Mouse (Mus musculus): ENCODE measurements around the gene Efna2.

DNA sequence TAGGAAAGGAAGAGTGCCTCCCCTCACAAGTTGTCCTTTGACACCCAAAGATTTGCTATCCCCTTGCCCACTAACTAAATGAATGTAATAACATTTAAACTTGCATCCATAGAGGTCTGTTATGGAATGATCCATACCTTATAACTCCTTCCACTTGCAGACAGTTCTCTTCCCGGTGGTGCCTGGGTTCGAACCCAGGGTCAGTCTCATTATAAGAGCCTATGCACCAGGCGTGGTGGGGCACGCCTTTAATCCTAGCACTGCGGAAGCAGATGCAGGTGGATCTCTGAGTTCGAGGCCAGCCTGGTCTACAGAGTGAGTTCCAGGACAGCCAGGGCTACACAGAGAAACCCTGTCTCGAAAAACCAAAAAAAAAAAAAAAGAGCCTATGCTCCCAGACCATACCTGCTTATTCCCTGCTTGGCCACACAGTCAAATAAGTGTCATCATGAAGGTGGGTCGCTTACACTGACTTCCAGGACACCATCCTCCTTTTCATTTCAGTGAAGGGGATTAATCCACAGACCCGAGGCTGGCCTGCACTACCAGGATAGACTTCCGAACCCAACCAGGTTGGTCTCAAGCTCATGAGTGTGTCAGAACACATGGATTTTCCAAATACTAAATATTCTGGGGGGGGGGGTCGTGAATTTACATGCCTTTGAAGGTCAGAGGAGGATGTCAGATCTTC is 39.2 kb upstream of the Efna2 start:
- TF ChIP-seq CTCF (conservative IDR thresholded peaks at IDR 0.05; ENCODE audit: low read length), result no peak
- no peak for TF ChIP-seq NANOG (IDR thresholded peaks at IDR 0.05; ENCODE audit: borderline replicate concordance, low read length)
- no peak for TF ChIP-seq POU5F1 (IDR thresholded peaks at IDR 0.05; ENCODE audit: borderline replicate concordance, low read length)
